Mouse (Mus musculus) spleen, embryonic (tissue): ENCODE data around the gene Ppp2r5c.

Experiments
- CTCF ChIA-PET: fragments of 350-600 bp; sonication (Branson Sonifier 250); formaldehyde crosslinking; loops from one replicate; lab custom pipeline; 2022; lab: Charles Lee

Gene Ppp2r5c

GRCm38 (mm10) chr12:110549437-110550112, 102.7 kb downstream of the Ppp2r5c start:
- CTCF ChIA-PET, result no interaction called here

DNA sequence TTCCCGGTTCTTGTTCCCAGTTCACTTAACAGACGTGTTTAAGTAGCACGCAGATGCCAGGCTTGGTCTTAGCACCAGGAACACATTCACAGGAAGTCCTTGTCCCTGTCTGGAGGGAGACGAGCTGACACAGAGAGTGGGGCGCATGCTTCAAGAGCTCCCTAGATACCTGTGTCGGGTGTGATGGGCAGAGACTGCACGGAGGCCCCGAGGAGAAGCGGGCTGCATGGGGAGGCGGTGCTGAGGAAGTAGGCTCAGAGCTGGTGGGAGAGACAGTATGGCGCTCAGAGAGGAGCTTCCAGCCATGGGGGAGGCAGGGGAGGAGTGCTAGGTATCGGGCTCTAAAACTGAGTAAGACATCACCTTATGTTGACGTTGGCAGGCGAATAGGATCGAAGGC, 103.4 kb downstream of the Ppp2r5c start:
- CTCF ChIA-PET, result no interaction called here

GRCm38 (mm10) chr12:110552113-110552512, 105.2 kb downstream of the Ppp2r5c start:
- CTCF ChIA-PET, result interaction anchor here (0.6 kb wide), 1 partner anchor 1658 kb away, joined by 7 read pairs; no protein-coding TSS in a partner anchor

DNA sequence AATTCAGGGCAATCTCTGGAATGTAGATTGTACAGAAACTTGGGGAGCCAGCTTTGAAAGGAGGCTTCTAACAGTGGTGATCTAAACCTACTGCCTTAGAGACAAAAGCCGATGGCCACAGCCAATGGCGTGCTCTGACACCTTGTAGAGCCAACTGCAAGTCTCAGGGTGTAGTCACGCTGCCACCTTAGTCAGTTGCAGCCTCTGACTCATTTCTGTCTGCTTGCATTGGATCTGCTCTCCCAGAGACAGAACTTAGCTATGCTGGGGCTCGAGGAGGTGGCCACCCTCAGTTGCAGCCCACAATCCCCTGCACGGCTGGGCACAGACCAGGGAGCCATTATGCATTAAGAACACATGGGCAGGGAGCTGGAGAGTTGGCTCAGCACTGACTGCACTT, 106.4 kb downstream of the Ppp2r5c start:
- CTCF ChIA-PET, result no interaction called here

- CTCF ChIA-PET, result no interaction called here
These were observed 108.8 kb downstream of the Ppp2r5c start for GRCm38 (mm10) chr12:110555536-110556240.

DNA sequence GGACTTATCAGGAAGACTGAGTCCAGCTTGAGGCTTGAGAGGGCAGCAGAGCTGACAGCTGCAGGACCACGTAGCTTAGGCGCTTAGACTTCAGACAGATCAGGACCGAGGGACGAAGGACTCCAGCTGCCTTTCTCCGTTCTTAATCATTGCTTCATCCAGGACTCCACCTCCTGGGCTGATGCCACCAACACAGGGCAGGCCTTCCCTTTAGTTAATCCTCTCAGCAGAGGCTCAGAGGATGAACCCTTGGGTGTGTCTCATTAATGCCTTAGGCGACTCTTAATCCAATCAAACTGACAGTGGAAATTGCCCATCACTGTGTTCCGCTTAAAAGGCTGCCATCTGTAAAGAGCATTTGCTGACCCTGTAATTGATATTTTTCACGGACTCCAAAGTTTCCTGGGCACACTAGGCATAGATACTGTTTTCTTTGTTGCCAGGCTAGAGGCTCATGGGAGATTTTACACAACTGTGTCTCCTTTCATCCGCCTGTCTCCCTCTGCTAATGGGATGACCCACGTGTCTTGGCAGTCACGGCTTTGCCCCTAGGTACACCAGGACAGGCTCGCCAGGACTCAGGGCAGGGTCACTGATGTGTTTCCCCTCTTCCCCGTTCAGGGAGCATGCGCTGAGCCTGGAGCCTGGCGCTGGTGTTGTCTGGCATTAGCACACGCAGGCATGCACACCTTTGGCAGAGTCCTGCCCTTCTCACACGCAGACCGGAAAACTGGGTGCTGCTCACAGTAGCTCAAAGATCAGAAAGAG, 110.1 kb downstream of the Ppp2r5c start:
- CTCF ChIA-PET, result no interaction called here

GRCm38 (mm10) chr12:110558175-110558574, 111.3 kb downstream of the Ppp2r5c start:
- CTCF ChIA-PET, result no interaction called here

- CTCF ChIA-PET, result no interaction called here
These were observed 116.5 kb downstream of the Ppp2r5c start for GRCm38 (mm10) chr12:110563383-110563782.

GRCm38 (mm10) chr12:110564848-110565247, 117.9 kb downstream of the Ppp2r5c start:
- CTCF ChIA-PET, result no interaction called here

DNA sequence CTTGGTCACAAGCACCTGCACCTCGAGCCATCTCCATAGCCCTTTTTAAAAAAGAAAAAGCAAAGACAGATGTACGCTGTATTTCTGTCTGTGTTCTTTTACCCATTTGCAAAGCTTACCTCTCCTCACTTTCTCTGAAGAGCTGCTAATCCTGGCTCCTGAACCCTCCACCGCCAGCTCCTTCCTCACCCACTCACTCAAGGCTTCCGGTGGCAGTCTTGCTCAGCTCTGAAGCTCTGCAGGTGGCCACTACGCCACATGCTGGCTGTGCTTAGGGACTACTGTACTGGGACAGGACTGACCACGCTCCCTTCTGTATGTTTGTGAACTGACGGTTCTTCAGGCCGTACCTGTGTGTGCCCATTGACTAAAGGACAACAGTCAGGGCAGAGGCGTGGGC, 119.4 kb downstream of the Ppp2r5c start:
- CTCF ChIA-PET, result no interaction called here

- CTCF ChIA-PET, result no interaction called here
These were observed 124.1 kb downstream of the Ppp2r5c start for GRCm38 (mm10) chr12:110571050-110571449.

DNA sequence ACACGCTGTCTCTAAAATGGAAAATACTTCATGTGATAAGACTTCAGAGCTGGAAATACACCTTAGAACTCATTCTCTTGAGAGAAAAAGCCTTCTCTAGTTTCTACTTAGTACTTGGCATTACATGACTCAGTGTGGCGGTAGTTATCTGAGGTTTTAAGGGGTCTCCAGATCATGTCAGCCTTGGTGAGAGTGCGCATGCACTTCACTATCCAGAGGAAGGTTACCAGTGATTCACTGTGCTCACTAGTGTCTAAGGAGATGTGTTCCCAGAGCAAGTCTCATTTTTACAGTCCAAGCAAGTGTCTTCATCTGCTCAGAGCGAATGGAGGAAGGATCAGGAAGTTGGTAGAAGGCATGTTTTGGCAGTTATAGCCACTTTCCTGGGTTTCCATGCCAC, 125.4 kb downstream of the Ppp2r5c start:
- CTCF ChIA-PET, result no interaction called here

GRCm38 (mm10) chr12:110573635-110574034, 126.7 kb downstream of the Ppp2r5c start:
- CTCF ChIA-PET, result no interaction called here

DNA sequence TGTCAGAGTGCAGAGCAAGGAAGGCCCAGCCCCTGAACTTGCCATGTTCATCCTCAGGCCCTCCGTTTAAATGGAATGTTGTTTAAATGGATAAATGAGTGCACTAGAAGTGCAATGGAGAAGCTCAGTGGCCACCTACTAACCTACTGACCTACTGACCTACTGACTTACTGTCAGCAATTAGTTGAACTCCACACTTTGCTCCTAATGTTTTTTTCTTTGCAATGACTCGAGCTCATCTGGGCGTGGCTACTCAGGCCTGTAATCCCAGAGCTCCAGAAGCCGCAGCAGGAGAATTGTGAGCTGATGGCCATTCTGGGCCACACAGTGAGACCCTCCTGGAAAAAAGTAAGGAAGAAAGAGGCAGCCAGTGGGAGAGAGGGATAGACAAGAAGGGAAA, 129.0 kb downstream of the Ppp2r5c start:
- CTCF ChIA-PET, result interaction anchor here (0.6 kb wide), 1 partner anchor 22 kb away, joined by 4 read pairs; no protein-coding TSS in a partner anchor

GRCm38 (mm10) chr12:110578333-110578732, 131.4 kb downstream of the Ppp2r5c start:
- CTCF ChIA-PET, result interaction anchor here (0.7 kb wide), 1 partner anchor 33 kb away, joined by 4 read pairs; no protein-coding TSS in a partner anchor

DNA sequence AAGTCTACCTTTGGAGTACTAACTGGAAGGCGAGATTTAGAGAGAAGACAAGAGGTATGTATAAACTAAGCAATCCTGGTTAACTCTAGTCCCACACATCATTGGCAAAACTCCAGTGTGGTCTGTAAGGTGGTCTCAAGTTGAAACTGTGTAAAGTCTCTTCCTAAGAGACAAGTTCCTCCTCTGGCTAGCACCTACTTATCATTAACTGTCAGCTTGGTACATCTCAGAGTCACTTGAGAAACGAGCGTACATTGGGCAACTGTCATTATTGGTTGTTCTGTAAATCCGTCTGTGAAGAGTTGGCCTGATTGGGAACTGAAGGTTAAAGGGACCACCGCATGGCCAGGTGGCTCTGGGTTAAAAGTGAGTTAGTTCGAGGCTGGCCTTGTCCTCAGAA, 141.7 kb downstream of the Ppp2r5c start:
- CTCF ChIA-PET, result interaction anchor here (0.7 kb wide), 1 partner anchor 246 kb away, joined by 13 read pairs; no protein-coding TSS in a partner anchor

DNA sequence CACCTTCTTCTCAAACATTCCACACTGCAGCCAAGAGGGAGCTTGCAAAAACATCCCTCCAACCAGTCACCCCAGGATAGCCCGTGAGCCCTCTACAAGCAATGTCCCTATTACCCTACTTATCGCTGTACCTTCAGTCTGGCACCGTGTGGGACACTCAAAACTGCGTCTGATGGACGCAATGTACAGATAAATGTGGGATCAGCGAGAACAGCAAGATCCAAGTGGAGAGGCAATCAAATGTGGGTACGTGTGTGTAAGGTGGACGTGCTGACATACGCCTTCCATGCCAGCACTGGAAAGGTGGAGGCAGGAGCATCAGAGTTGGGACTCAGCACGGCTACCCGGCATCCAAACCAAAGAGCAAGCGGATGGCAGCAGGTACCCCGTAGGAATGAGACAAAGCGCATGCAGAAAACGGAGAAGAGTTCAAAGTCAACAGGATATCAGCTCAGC, 143.9 kb downstream of the Ppp2r5c start:
- CTCF ChIA-PET, result interaction anchor here (0.6 kb wide), 1 partner anchor 302 kb away, joined by 3 read pairs; no protein-coding TSS in a partner anchor

- CTCF ChIA-PET, result interaction anchor here (0.6 kb wide), 1 partner anchor 301 kb away, joined by 3 read pairs; no protein-coding TSS in a partner anchor
These were observed 144.5 kb downstream of the Ppp2r5c start for GRCm38 (mm10) chr12:110591260-110591883.

GRCm38 (mm10) chr12:110598527-110598926, 151.6 kb downstream of the Ppp2r5c start:
- CTCF ChIA-PET, result interaction anchor here (1.2 kb wide), 1 partner anchor 247 kb away, joined by 3 read pairs; no protein-coding TSS in a partner anchor

DNA sequence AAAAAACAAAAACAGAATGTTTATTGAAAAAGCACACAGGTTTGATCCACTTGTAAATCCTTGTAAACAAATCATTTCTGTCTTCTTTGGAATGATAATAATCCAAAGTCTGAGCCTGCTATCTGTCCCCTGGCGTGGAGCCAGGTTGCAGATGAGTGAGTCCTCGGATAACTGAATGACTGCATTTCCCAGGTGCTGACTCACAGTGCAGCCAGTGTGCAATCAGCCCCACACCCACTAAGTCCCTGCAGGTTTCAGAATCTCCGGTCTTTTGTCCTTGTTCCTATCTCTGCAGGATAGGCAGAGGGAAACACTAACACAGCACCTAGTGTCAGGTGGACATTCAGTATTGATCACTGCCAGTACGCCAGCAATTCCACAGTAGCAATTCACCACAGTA, 152.9 kb downstream of the Ppp2r5c start:
- CTCF ChIA-PET, result interaction anchor here (1.2 kb wide), 1 partner anchor 242 kb away, joined by 3 read pairs; no protein-coding TSS in a partner anchor
